Mouse (Mus musculus) cerebellum, adult 2 months (tissue): ENCODE measurements around the gene Il27ra. TPM values are rescaled to one million over a fixed set of nuclear protein-coding genes. Genes with fewer than 3 reads are reported as not detected.

ENCODE experiments used
- DNase-seq, 2 experiments: peaks; one replicate each; pipeline ENCODE4 v3.0.0; 2021
- H3K27ac ChIP-seq: fragments of 200-500 bp; 2 replicates; pipeline ENCODE4 v1.5.1; 2012; ENCODE audit warnings: low read length, control low read depth, inconsistent platforms; ENCODE audit not compliant: insufficient read depth
- H3K27me3 ChIP-seq: fragments of 200-500 bp; 2 replicates; pipeline ENCODE4 v1.6.1; 2012; ENCODE audit warnings: inconsistent platforms, mild to moderate bottlenecking, low read length, moderate library complexity; ENCODE audit not compliant: control insufficient read depth, insufficient read depth
- H3K4me1 ChIP-seq: fragments of 200-500 bp; 2 replicates; pipeline ENCODE4 v1.6.1; 2011; ENCODE audit warnings: low read length; ENCODE audit not compliant: control insufficient read depth, insufficient read depth
- H3K4me3 ChIP-seq: fragments of 200-500 bp; replicated peaks from 2 replicates; pipeline ENCODE3; 2011; ENCODE audit warnings: mild to moderate bottlenecking, low read depth, low read length, control low read depth; ENCODE audit not compliant: insufficient read depth
- CTCF ChIP-seq: fragments of 200-500 bp; IDR thresholded peaks from 2 replicates; pipeline ENCODE4 v1.5.1; 2011; ENCODE audit warnings: low read depth, mild to moderate bottlenecking, control low read depth, low read length, moderate library complexity, borderline replicate concordance; ENCODE audit not compliant: insufficient read depth
- POLR2A ChIP-seq: fragments of 200-500 bp; IDR thresholded peaks from 2 replicates; pipeline ENCODE4 v1.6.1; 2011; ENCODE audit warnings: low read length, control low read depth, borderline replicate concordance; ENCODE audit not compliant: insufficient read depth
- WGBS: fragments of 180-500 bp; shearing (Covaris S2); methylation state at CpG from one replicate; pipeline ENCODE4 v1.1.7; 2018; 5-methylcytosine and 5-hydroxymethylcytosine counted together
- polyA plus RNA-seq: library from polyadenylated mRNA; depleted of rRNA; stranded (reverse); fragments of >200 nt; gene quantifications from 2 replicates; pipeline ENCODE4 v1.2.3, GENCODE M21; 2012

Gene Il27ra
- polyA plus RNA-seq, 1 experiment, result 0.21 TPM

GRCm38 (mm10) chr8:84046505-84046904 is 4.1 kb upstream of the Il27ra start:
- no peaks in the 10 kb centered on the region for H3K27me3 ChIP-seq
- no peak overlapping the region for H3K27ac ChIP-seq
- 78% methylated on average over 3 of the region's 3 CpGs for WGBS
- H3K4me3 ChIP-seq, result no peak overlapping the region
- DNase-seq, result no peak
- H3K4me1 ChIP-seq, result no peaks in the 10 kb centered on the region
- TF ChIP-seq POLR2A (no peak), CTCF (no peak)

GRCm38 (mm10) chr8:84044900-84045299 is 2.5 kb upstream of the Il27ra start, which contains the start of gene Rln3:
TSS of gene Rln3 (minus strand) at chr8:84045000.
- no peak for TF ChIP-seq POLR2A
- TF ChIP-seq CTCF, result no peak
- WGBS, result 39% methylated on average over 9 of the region's 9 CpGs
- Histone ChIP-seq H3K4me3 (no peak within 1 kb of the TSS), H3K27ac (no peak within 1 kb of the TSS), H3K27me3 (no peaks in the 10 kb centered on the region), H3K4me1 (no peaks in the 10 kb centered on the region)
- no peak for DNase-seq

DNA sequence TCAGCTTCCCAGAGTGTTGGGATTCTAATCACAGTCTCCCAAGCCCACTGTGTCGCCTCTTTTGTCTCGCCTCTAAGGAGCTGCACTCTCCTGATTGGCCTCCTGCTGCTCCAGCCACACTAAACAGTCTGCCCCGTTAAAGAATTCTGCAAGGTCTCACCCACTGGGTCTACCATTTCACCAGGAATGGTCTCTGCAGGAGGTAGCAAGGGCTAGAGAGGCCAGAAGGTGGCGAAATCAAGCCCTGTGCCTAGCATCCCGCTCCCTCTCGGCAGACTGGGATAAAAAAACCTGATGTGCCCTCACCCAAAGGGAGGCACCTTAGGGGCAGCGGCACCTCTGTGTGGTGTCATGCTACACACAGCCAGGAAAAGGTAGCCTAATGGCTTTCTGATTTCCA is 1.7 kb upstream of the Il27ra start:
- no peak for DNase-seq
- Histone ChIP-seq H3K27ac (no peak overlapping the region), H3K27me3 (no peaks in the 10 kb centered on the region), H3K4me3 (no peak overlapping the region), H3K4me1 (no peaks in the 10 kb centered on the region)
- 42% methylated on average over 7 of the region's 7 CpGs for WGBS
- no peak for TF ChIP-seq CTCF
- no peak for TF ChIP-seq POLR2A

GRCm38 (mm10) chr8:84042948-84043342 is 556 bp upstream of the Il27ra start:
- H3K4me3 ChIP-seq, result no peak overlapping the region
- no peak for TF ChIP-seq POLR2A
- no peak for TF ChIP-seq CTCF
- DNase-seq, result no peak
- H3K4me1 ChIP-seq, result no peaks in the 10 kb centered on the region
- no peak overlapping the region for H3K27ac ChIP-seq
- no peaks in the 10 kb centered on the region for H3K27me3 ChIP-seq
- 35% methylated on average over 12 of the region's 12 CpGs for WGBS

- peak; percentile 62 to 76 for DNase-seq
- H3K4me3 ChIP-seq, result no peak overlapping the region
- no peak overlapping the region for H3K27ac ChIP-seq
- no peaks in the 10 kb centered on the region for H3K27me3 ChIP-seq
- no peaks in the 10 kb centered on the region for H3K4me1 ChIP-seq
- peak; percentile 73 for TF ChIP-seq CTCF
- TF ChIP-seq POLR2A, result no peak
- WGBS, result 4% methylated on average over 5 of the region's 5 CpGs
Observed at GRCm38 (mm10) chr8:84039050-84039449, 3.3 kb downstream of the Il27ra start.

DNA sequence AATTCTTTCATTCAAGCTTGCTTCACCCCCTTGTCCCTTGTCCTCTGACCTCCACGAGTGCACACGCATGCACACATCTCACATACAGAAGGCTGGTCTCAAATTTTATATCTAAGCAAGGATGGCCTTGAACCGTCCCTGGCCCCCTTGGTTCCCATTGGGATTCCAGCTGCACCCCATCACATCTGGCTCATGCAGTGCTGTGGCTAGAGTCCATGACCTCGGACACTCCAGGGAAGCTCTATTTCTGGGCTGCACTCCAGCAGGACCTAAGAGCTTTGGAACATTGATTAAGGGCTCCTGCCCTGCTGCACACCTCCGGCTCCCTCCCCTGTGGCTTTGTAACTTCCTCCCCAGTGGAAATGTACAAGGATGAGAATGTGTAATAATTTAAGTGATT is 4.4 kb downstream of the Il27ra start:
- TF ChIP-seq CTCF, result no peak
- WGBS, result 63% methylated on average over 5 of the region's 5 CpGs
- Histone ChIP-seq H3K27ac (no peak overlapping the region), H3K4me1 (no peaks in the 10 kb centered on the region), H3K4me3 (no peak overlapping the region), H3K27me3 (no peaks in the 10 kb centered on the region)
- no peak for DNase-seq

DNA sequence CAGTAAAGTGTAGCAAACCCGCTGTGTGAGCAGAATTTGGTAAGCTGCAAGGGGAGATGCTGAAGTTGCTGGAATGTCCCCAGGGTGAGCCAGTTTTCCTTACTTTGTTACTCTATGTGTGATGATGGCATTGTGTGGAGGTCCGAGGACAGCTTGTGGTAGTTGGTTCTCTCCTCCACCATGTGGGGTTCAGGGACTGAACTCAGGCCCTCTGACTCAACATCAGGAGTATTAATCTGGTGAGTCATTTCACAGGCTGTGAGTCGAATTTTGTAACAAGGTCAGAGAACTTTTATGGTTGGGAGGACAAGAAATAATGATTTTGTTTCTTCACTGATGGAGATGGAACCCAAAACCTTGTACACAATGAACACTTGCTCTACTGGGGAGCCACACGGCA is 9.6 kb downstream of the Il27ra start:
- H3K27ac ChIP-seq, result no peak overlapping the region
- H3K27me3 ChIP-seq, result no peaks in the 10 kb centered on the region
- no peaks in the 10 kb centered on the region for H3K4me1 ChIP-seq
- WGBS, result 78% methylated on average over 4 of the region's 4 CpGs
- TF ChIP-seq POLR2A (no peak), CTCF (no peak)
- DNase-seq, result no peak
- H3K4me3 ChIP-seq, result no peak overlapping the region

GRCm38 (mm10) chr8:84029272-84029671 is 13.1 kb downstream of the Il27ra start:
- no peak for DNase-seq
- TF ChIP-seq POLR2A (no peak), CTCF (no peak)
- Histone ChIP-seq H3K27me3 (peaks cover 2% of the 10 kb centered on the region; the same call in 1 of the 2 replicates), H3K27ac (no peak overlapping the region), H3K4me3 (no peak overlapping the region), H3K4me1 (no peaks in the 10 kb centered on the region; the same call in 1 of the 2 replicates)
- WGBS, result 91% methylated on average over 5 of the region's 5 CpGs

- TF ChIP-seq CTCF (no peak), POLR2A (no peak)
- H3K4me1 ChIP-seq, result no peaks in the 10 kb centered on the region; the same call in 1 of the 2 replicates
- no peak for DNase-seq
- no peak overlapping the region for H3K27ac ChIP-seq
- no peak overlapping the region for H3K4me3 ChIP-seq
- WGBS, result 18% methylated on average over 10 of the region's 10 CpGs
- H3K27me3 ChIP-seq, result peaks cover 2% of the 10 kb centered on the region; the same call in 1 of the 2 replicates
Observed at GRCm38 (mm10) chr8:84027449-84027848, 14.9 kb downstream of the Il27ra start.
